In genomic region chr9:96134916-96135315, GRCm38 (mm10) we compare ENCODE assay signal across 8 mouse cellular contexts. TPM values are rescaled to one million over a fixed set of nuclear protein-coding genes. Genes with fewer than 3 reads are reported as not detected.
DNase-seq lines count a peak whose midpoint lies in the region.

No protein-coding gene starts in this region.

- peak; percentile 85 for DNase-seq in 3T3-L1 (ENCODE audit: low read depth, low spot score)
- peak; percentile 82 for DNase-seq in Muller cell, postnatal 12 days (ENCODE audit: inconsistent ontology term)
- DNase-seq in gastrocnemius, postnatal 14 days: peak; percentile 69
- DNase-seq in layer of hippocampus, postnatal 14 days (ENCODE audit: low spot score in 2 of 2): peak; percentile 13 to 47
- peak; percentile 33 to 44 for DNase-seq in right cerebral cortex, postnatal 10 days (ENCODE audit: low spot score in 2 of 2)
- DNase-seq in T-cell, adult 2 months (ENCODE audit: low spot score): no peak
- DNase-seq in embryo, embryonic 10 days (ENCODE audit: low spot score): no peak
- no peak for DNase-seq in cerebellum, adult 18-20 months

- intact Hi-C loops in gastrocnemius, postnatal 14 days (cut with DNase I; ENCODE audit: low total_unique reads): no loop called here

RNA-seq across cellular contexts. Expression of gene Gk5, which starts 15.8 kb away (rescaled TPM):
- 1 to 10 TPM; 2.7 to 3.3 TPM for total RNA-seq in gastrocnemius, postnatal 14 days (2021)
- 1 to 10 TPM; 5.3 to 7.3 TPM for total RNA-seq in layer of hippocampus, postnatal 14 days (2021)

Comparison
In these comparisons a context has a peak if more than half of its experiments do, and no peak if none do; other contexts are left out.
1. DNase-seq: peak in 3T3-L1 (single experiment), Muller cell, postnatal 12 days (single experiment), gastrocnemius, postnatal 14 days (single experiment), layer of hippocampus, postnatal 14 days (2 of 2) and right cerebral cortex, postnatal 10 days (2 of 2); none in T-cell, adult 2 months (single experiment), embryo, embryonic 10 days (single experiment) and cerebellum, adult 18-20 months (0 of 2).